Mouse (Mus musculus) Muller cell, postnatal 12 days (primary cell): ENCODE results near the gene Adm.
A peak's percentile ranks its signal among the peaks of the same experiment; 100 is the strongest.
"Not testable (repeated sequence)": the region's sequence is repeated elsewhere in the genome, so short reads cannot be mapped to it uniquely, and the experiment has no call there.

Source experiments
- DNase-seq: peaks from one replicate; pipeline ENCODE4 v3.0.0-alpha.2; 2015; ENCODE audit errors: inconsistent ontology term

Gene Adm

GRCm38 (mm10) chr7:110627486-110628272 lies at the start of gene Adm:
Adm (plus strand) TSS chr7:110627661.
- DNase-seq, result peak; percentile 90

DNA sequence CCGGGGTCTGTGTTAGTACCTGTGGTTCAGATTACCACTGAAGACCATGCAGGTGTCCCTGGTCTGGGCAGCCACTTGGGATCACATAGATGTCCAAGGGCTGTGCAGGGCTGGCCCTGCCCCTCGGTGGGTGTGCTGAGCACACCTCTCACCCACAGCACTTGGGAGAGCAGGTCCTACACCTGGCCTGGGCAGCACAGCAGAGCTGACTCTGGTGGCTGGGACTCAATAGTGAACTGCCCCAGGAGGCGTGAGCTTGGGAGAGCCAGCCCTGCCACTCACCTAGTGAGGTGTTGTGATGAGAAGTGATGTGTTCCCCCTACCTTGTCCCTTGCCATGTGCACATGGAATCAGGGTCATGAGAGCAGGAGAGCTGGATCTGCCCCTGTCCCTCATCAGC lies 43.8 kb upstream of the Adm start:
- no peak for DNase-seq

DNA sequence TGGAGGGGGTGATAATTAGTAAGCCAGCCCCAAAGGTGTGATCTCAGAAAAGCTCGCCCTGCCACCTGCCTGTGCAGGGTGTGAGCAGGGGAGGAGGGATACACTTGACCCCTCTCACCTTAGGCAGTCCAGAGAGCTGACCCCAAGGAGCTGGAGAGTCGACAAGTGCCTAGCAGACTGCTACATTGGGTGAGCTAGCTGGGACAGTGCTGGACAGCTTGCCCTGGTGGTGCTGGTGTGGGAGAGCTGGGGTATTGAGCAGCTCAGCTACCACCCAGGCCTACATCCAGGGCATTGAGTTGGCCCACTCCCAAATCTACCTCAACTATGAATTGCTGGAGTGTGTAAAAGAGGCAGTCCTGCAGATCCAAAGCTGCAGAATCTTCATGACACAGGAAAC lies 43.3 kb upstream of the Adm start:
- DNase-seq, result no peak

DNA sequence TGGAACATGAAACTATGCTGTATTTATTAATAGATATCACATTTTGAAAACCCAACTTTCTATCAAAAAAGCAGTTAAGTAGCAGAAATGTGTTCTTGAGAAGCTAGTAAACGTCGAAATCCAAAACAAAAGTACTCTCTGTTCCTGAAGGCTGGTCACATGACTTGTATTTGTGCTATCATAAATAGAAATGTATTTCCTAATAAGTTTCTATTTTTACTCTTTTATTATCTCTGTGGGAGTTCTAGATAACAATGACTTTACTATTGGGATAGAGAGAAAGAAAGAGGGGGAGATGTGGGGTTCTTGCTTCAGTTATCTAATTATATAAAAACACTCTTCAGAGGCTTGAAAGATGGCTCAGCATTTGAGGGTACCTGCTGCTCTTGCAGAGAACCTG lies 42.2 kb upstream of the Adm start:
- DNase-seq, result no peak

- no peak for DNase-seq
These were observed 39.7 kb upstream of the Adm start for GRCm38 (mm10) chr7:110587721-110588120.

- not testable (repeated sequence) for DNase-seq
These were observed 33.5 kb upstream of the Adm start for GRCm38 (mm10) chr7:110593991-110594390.

GRCm38 (mm10) chr7:110597141-110597540 lies 30.3 kb upstream of the Adm start:
- DNase-seq, result no peak

DNA sequence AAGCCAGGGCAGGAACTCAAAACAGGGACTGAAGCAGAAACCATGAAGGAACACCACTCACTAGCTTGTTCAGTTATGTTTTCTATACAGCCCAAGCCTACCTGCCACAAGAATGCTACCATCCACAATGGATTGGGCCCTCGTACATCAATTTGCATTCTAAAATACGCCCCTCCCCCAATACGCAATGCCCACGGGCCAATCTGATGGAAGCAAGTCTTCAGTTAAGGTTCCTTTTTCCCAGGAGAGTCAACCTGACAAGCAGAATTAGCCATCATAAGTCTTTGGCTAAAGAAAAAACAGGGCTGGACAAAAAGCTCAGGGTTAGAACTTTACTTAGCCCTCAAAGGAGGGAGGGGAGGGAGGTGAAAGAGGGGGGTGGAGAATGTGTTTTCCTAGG lies 22.0 kb upstream of the Adm start:
- no peak for DNase-seq

GRCm38 (mm10) chr7:110606906-110607305 lies 20.6 kb upstream of the Adm start:
- no peak for DNase-seq

DNA sequence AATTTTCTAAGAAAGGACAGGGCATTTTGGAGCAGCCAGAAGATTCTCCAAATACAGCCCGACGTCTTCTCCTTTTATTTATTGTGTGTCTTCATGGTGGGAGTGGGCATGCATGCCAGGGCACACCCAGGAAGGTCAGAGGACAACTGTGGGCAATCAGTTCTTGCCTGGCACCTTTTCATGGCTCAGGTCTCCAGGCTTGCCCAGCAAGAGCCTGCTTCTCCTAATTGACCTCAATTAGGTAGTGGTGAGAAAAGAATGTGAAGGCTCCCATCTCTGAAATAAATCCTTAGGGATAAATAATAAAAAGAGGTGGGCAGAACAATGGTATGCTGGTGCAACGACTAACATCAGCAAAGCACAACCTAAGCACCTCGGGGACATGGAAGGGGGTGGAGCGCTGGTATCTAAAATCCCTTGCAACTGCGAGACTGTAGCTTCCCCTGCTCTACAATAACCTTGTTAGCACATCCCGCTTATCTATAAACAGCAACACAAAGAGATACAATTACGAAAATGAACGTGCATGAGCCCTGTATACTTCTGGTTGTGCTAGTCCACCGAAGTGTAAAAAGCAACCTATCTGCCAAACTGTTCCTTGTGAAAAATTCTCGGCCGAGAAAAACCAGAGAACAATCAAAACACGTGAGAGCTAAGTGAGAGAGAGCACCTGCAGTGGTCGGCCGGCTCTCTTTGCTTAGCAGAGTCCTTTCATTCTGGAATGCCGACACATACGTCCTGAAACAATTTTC lies 13.9 kb upstream of the Adm start:
- DNase-seq, result peak; percentile 63

DNA sequence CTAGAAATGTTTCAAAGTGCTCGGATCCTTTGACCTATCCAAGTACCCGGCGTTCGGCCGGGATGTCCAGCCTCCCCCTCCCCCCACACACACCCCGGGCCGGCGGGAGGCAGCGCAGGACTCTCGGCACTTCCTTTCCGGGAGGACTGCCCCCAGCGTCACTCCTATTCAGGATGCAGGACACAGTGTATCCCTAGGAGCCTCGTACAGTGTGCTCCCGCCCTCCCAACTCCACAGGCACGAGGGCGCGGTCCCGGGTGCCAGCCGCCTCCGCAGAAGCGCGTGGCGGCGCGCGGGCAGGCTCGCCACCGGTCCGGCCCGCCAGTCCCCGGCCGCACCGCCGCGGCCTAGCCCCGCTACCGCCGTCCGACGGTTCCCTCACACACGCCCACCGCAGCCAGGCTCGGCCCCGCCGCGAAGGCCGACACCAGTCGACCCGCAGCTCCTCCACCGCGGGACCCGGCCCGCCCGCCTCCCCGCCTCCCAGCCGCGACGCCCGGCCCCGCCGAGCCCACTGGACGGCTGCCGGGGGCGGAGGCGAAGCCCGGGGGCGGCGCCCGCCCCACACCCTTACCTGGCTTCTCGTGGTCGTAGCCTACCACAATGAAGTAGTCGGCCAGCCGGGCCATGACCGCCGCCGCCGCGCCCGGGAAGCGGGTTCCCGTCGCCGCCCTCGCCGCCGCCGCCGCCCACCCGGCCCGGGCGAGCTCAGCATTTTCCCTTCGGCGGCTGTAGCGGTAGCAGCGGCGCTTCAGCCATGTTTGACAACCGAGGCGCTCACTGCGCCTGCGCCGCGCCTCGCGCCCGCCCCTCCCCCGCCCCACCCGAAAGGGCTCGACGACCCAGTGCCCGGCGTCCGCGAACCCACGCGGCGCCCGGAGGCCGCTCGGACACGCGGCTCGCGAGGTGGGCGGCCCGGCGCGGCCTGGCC lies 13.1 kb upstream of the Adm start, which contains the start of gene Sbf2:
Gene Sbf2, minus strand, starts transcription at position 790 of the 931 bp plus-strand sequence.
- DNase-seq, result peak; percentile 90

DNA sequence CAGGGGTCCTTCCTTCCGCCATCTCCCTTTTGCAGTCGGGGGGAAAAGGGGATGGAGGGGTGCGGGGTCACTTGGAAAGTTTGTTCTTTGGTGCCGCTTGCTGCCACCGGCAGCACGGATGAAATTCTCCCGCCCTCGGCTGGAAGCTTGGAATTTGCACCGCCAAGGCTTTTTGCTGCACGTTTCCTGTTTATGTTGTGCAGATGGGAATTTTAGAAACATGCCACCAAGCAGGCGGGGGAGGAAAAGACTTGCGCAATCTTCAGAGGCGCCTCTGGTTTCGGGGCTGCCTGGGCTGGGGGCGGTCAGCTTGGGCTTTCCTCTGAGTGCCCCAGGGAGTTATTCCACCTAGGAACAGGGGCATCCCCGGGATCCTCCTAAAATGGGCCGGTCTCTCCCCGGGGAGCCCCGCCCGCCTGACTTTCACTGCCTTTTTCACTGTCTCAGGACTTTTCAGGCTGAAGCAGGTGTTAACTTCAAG lies 12.3 kb upstream of the Adm start:
- peak; percentile 78 for DNase-seq

GRCm38 (mm10) chr7:110615792-110616191 lies 11.7 kb upstream of the Adm start:
- no peak for DNase-seq

DNA sequence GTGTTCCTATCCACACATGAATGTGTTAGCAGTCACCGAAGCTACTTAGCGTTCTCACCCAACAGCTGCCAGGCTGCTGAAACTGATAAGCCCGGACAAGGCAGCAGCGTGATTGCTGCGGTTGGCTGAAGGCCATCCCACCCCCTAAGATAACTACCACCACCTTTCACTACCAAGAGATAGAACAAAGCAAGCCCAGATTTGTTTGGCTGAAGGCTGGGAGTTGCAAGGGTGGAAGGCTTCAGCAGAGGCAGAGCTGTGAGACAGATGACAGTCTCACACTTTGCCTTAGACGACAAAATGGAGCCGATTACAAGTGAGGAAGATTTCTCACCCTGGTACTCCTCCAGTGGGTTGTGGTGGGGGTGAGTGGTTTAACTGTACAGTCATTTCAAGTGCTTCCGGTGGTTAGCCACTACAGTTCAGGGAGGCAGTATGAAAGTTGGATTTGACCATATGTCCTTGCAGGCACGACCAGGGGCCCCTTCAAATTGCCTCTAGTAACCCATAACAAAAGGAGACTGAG lies 8.3 kb upstream of the Adm start:
- DNase-seq, result peak; percentile 16

GRCm38 (mm10) chr7:110624067-110624466 lies 3.4 kb upstream of the Adm start:
- no peak for DNase-seq

DNA sequence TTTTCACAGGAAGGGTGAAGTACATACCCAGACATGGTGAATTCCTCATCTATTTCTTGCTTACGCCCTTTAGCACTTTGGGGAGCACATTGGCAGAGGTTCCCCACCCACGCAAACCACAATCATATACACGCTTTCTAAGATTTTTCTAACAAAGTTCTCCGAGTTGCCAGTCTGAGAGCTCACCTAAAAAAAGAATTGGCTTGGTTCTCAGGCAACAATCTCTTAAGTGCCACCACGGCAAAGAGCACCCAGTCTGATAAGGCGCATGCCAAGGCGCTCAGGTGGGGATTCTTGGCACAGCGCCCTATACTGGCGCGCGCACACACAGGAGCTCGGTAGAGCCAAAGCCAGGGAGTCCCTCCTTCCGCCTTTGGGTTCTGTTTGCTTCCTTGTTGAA lies 2.5 kb upstream of the Adm start:
- DNase-seq, result peak; percentile 19

- DNase-seq, result no peak
These were observed 2.0 kb upstream of the Adm start for GRCm38 (mm10) chr7:110625489-110625888.

DNA sequence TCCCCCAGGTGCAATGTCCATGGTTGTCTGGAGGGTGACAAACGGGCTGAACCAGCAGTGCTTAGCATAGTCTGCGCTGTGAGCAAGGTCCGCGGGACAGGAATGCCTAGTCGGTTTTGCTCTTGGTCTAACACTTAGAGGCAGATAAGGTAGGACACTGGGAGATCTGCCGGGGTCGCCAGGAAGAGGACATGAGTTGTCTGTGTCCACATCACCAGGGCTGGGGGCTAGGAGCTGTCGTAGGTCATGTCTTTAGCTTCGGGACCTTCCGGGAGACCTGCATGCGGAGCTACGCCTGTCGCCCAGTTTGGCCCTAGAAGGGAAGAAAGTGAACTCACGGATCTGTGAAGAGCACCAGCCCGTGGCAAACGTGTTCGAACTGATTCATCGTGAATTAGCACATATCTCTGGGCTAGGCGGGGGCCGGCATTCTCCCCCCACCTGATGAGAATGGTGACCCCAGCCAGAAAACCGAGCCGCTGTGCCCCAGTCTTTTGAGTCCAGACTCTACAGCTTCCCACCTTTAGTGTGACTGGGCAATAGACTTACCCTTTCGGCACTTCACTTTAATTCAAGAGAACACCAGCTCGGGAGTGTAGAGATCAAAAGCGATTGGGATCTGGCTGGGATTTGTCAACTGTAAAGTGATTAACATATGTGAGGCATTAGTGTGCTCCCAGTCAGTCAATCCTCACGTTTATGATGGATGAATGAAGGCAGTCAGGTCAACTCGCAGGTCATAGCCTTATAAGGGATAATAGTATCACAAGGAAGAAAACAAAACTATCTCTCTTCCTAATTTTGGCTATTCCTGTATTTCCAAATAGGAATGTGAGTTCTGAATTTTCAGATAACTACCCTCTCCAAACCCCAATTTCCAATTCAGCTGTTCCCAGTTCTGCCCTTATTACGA lies 1.0 kb upstream of the Adm start:
- peak; percentile 32 for DNase-seq

DNA sequence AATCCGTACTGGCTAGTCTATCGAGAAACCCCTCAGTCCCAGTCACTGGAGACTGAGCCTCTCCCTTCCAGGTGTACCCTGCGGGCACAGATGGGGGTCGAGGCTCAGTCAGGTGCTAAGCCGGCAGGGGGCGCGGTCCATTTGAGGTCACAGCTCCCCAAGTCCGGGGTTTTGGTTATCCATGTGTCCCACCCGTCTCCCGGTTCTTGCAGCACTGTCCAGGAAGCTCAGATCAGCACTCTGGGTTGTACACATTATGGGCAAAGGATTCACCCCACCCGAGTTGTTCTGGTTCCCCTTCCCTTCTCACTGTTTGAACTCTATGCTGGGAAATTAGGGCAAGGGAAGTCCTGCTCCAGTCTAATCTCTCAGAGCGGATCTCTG lies 370 bp upstream of the Adm start:
- no peak for DNase-seq

DNA sequence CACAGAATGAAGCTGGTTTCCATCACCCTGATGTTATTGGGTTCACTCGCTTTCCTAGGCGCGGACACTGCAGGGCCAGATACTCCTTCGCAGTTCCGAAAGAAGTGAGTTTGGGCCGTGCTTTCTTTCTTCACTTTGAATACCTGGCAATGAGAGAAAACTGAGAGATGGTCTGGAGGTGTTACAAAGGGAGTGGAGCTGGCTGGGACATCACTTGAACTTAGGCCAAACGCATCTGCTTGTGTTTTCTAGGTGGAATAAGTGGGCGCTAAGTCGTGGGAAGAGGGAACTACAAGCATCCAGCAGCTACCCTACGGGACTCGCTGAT lies 776 bp downstream of the Adm start:
- peak; percentile 67 for DNase-seq
